Mouse (Mus musculus): ENCODE data around the gene Ggact. TPM values are rescaled to one million over a fixed set of nuclear protein-coding genes. Genes with fewer than 3 reads are reported as not detected.

Gene Ggact
- polyA plus RNA-seq, 1 experiment from 2014 or later: 9.7 TPM

DNA sequence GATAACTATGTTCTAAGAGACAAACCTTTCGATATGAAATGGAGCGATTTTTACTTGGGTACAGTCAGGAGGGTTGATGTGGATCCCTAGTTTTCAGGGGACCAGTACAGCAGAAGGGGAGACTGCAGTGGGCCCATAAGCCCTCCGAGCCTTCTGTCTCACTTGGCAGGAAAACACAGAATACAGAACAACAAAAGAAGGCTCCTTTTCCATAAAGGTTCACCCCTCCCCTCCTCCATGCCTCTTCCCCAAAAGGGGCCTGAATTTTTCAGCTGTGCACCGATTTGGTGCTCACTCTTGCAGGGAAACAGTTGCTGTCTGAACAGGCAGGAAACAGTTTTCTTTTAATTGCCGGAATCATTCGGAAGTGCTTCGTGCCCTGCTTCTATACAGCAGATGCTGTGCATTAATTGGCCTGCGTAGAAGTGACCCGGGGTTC is 31.3 kb downstream of the Ggact start:
- H3K4me1 ChIP-seq: peaks cover 28% of the 10 kb centered on the region
- H3K27me3 ChIP-seq: no peaks in the 10 kb centered on the region
- H3K9ac ChIP-seq: no peak overlapping the region
- H3K27ac ChIP-seq: no peak overlapping the region; the same call in 1 of the 2 replicates
- H3K36me3 ChIP-seq: 0 out of 2 replicates have a peak, but pooled peaks cover 3% of the 10 kb centered on the region
- WGBS: 41% methylated on average over 9 of the region's 9 CpGs
- H3K9me3 ChIP-seq: no peaks in the 10 kb centered on the region
- no peak overlapping the region for H3K4me2 ChIP-seq
- no peak overlapping the region for H3K4me3 ChIP-seq
- ATAC-seq (ENCODE audit: insufficient number of reproducible peaks, insufficient read depth, low FRiP score, low TSS enrichment, low read depth): no peak

DNA sequence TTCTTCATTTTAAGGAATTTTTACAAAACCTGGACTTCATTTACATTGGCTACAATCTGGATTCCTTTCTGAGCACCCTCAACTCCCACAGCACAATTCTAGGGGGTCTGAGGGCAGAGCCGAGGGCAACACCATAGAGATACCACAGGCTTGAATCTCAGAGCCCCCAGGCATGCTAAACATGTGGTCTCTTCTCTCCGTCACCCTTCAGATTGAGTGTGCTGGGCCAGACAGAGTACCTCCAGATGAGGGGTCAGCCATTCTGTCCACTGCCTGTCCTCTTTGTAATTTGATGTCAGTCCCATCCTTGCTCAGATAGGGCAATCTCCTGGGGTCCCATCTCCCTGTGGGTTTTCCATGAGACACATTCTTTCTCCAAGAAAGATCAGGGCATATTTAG is 31.9 kb downstream of the Ggact start:
- Histone ChIP-seq H3K9me3 (no peaks in the 10 kb centered on the region), H3K9ac (no peak overlapping the region), H3K27me3 (no peaks in the 10 kb centered on the region), H3K4me2 (no peak overlapping the region), H3K27ac (no peak overlapping the region; the same call in 1 of the 2 replicates), H3K4me1 (peaks cover 28% of the 10 kb centered on the region), H3K36me3 (0 out of 2 replicates have a peak, but pooled peaks cover 3% of the 10 kb centered on the region), H3K4me3 (no peak overlapping the region)
- no peak for ATAC-seq (ENCODE audit: insufficient number of reproducible peaks, insufficient read depth, low FRiP score, low TSS enrichment, low read depth)
- 30% methylated on average over 2 of the region's 2 CpGs for WGBS

DNA sequence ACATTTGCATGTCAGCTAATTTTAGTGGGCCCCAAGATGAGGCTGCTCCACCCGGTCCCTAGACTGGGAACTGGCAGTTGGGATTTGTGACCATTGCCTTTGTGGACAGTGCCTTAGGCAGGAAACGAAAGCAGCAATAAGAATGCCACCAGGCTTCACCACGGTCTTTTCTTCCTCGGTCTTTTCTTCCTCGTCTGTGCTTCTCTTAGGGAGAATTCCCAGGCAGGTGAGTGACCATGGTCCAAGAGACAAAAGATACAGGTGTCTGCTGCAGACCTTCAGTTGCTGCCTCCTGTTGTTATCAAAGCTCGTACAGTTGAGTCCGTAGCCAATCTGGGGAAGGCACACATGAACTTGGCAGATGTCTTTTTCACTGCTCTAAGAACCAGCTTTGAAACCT is 33.3 kb downstream of the Ggact start:
- Histone ChIP-seq H3K9ac (no peak overlapping the region), H3K4me2 (no peak overlapping the region), H3K27me3 (no peaks in the 10 kb centered on the region), H3K4me1 (peaks cover 33% of the 10 kb centered on the region), H3K36me3 (no peaks in the 10 kb centered on the region), H3K27ac (no peak overlapping the region), H3K4me3 (no peak overlapping the region), H3K9me3 (no peaks in the 10 kb centered on the region)
- WGBS: 77% methylated on average over 7 of the region's 7 CpGs
- no peak for ATAC-seq (ENCODE audit: insufficient number of reproducible peaks, insufficient read depth, low FRiP score, low TSS enrichment, low read depth)

DNA sequence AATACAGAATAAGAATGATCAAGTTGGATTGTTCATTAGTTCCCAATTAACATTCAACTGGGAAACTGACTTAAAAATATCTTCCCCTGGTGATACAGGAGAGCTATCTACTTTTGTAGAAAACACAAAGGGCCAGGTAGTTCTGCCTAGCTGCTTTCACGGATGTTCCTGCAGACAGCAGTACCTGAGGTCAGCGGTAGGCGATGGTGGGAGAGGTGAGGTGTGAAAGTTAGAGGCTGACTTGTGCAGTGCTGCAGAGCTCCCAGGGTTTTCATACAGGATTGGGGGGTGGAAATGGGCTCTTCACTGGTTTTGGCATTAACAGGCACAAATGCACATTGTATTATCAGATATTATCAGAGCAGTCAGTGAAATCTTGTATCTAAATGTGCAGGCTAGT is 35.8 kb downstream of the Ggact start:
- no peaks in the 10 kb centered on the region for H3K27me3 ChIP-seq
- no peak overlapping the region for H3K27ac ChIP-seq
- no peak overlapping the region for H3K4me3 ChIP-seq
- no peaks in the 10 kb centered on the region for H3K36me3 ChIP-seq
- H3K9ac ChIP-seq: no peak overlapping the region
- ATAC-seq (ENCODE audit: insufficient number of reproducible peaks, insufficient read depth, low FRiP score, low TSS enrichment, low read depth): no peak
- no peaks in the 10 kb centered on the region for H3K9me3 ChIP-seq
- no peak overlapping the region for H3K4me2 ChIP-seq
- peaks cover 21% of the 10 kb centered on the region for H3K4me1 ChIP-seq
- WGBS: 84% methylated on average over 3 of the region's 3 CpGs

DNA sequence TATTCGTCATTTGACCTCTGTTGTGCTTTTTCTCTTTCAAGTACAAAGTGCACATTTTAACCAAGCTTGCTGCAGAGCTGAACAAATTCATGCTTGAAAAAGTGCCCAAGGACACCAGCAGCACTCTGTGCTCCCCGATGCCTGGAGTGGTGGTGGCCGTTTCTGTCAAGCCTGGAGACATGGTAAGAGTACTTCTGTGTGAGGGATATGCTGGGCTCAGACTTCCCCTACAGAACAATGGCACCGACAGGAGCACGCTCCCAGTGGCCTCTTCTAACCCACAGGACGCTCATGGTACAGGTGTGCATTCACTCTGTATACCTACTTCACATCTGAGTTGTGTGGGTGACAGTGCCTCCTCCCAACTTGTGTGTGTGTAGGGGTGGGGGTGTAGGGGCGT is 36.8 kb downstream of the Ggact start:
- no peak for ATAC-seq (ENCODE audit: insufficient number of reproducible peaks, insufficient read depth, low FRiP score, low TSS enrichment, low read depth)
- Histone ChIP-seq H3K4me3 (no peak overlapping the region), H3K4me2 (no peak overlapping the region), H3K27me3 (no peaks in the 10 kb centered on the region), H3K9me3 (no peaks in the 10 kb centered on the region), H3K27ac (no peak overlapping the region), H3K9ac (no peak overlapping the region), H3K4me1 (peaks cover 10% of the 10 kb centered on the region), H3K36me3 (no peaks in the 10 kb centered on the region)
- WGBS: 68% methylated on average over 7 of the region's 7 CpGs

DNA sequence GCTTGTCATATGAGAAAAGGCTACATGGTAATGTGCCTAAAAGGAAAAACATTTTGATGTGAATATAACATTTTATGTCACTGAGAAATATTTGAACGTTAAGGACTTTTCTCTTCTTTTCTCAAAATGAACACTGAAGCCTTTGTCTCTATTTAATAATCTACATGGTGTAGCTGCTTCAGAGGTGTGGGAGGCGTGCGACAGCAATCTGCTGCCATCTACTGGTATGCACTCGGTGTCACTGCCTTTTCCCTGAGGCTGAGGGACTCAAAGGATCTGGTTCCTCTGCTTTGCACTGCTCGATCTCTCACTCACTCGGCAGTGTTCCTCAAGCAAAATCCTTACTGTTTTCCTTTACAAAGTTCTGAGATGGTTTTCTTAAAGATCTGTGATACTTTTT is 37.4 kb downstream of the Ggact start:
- Histone ChIP-seq H3K36me3 (no peaks in the 10 kb centered on the region), H3K4me1 (peaks cover 7% of the 10 kb centered on the region; the same call in 1 of the 2 replicates), H3K9me3 (no peaks in the 10 kb centered on the region), H3K4me2 (no peak overlapping the region), H3K27me3 (no peaks in the 10 kb centered on the region), H3K4me3 (no peak overlapping the region), H3K9ac (no peak overlapping the region), H3K27ac (no peak overlapping the region)
- WGBS: under 1% methylated on average over 6 of the region's 6 CpGs
- peak; percentile 80; the same call in 1 of the 2 replicates for ATAC-seq (ENCODE audit: insufficient number of reproducible peaks, insufficient read depth, low FRiP score, low TSS enrichment, low read depth)

DNA sequence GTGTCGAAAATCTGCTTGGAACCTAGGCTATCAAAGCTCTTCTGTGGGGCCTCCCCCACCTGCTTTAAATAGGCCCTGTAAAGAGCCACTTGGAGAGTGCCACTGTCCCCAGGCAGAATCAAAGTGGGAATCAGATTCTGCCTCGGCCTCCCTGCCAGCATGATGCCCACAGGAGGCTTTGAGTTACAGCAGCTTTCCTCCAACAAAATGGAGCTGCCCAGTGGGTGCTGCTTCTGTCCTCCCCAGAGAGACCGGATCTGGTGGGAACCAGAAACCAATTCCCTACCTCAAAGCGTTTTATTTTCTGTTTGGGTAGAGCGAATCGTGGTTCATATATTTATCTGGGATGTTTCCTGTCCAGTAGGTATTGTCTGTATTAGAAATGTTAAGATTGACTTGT is 37.9 kb downstream of the Ggact start:
- no peak for ATAC-seq (ENCODE audit: insufficient number of reproducible peaks, insufficient read depth, low FRiP score, low TSS enrichment, low read depth)
- Histone ChIP-seq H3K27me3 (no peaks in the 10 kb centered on the region), H3K27ac (no peak overlapping the region), H3K4me1 (peaks cover 7% of the 10 kb centered on the region; the same call in 1 of the 2 replicates), H3K4me3 (no peak overlapping the region), H3K36me3 (no peaks in the 10 kb centered on the region), H3K9ac (no peak overlapping the region), H3K4me2 (no peak overlapping the region), H3K9me3 (no peaks in the 10 kb centered on the region)
- WGBS: 45% methylated on average over 6 of the region's 6 CpGs

DNA sequence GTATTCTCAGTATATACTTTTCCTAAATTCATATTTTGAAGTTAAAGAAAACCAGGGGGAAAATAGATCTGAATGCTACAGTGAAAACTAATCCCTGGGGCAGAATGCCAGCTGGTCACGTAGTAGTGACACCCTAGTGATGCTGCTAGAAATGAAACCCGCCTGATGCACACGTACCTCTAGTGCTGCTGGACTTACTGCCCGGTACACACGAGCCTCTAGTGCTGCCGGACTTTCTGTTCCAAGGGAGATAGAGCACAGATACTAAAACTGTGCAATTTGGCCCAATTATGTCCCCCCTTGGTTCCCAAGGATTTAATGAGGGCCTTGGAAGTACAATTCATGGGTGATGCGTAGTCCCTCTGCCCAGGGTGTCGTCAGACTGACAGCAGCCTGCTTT is 38.5 kb downstream of the Ggact start:
- Histone ChIP-seq H3K4me2 (no peak overlapping the region), H3K4me1 (peaks cover 7% of the 10 kb centered on the region; the same call in 1 of the 2 replicates), H3K9me3 (no peaks in the 10 kb centered on the region), H3K36me3 (no peaks in the 10 kb centered on the region), H3K27me3 (no peaks in the 10 kb centered on the region), H3K4me3 (no peak overlapping the region), H3K27ac (no peak overlapping the region), H3K9ac (no peak overlapping the region)
- WGBS: 71% methylated on average over 8 of the region's 8 CpGs
- no peak for ATAC-seq (ENCODE audit: insufficient number of reproducible peaks, insufficient read depth, low FRiP score, low TSS enrichment, low read depth)

DNA sequence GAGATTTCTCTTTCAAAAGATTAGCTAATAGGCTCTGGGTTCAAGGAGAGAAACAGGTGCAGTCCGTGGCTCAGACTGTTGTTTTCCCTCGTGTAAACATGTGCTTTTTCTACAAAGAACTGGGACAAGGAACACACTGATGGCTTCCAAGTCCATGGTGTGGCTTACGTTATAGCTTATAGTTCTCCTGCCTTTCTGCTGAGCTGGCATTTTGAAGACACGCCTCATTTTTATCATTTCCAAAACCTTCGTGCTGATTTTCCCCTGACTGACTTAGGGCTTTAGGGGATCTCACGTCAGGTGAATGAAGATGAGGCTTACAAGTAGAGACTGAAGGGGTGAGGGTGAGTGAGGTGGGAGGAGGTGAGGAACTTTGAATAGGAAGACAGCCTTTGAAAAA is 40.9 kb downstream of the Ggact start:
- H3K36me3 ChIP-seq: no peaks in the 10 kb centered on the region
- ATAC-seq (ENCODE audit: insufficient number of reproducible peaks, insufficient read depth, low FRiP score, low TSS enrichment, low read depth): no peak
- no peak overlapping the region for H3K4me2 ChIP-seq
- H3K27ac ChIP-seq: no peak overlapping the region
- H3K9me3 ChIP-seq: no peaks in the 10 kb centered on the region
- H3K4me1 ChIP-seq: peaks cover 11% of the 10 kb centered on the region
- WGBS: 57% methylated on average over 6 of the region's 6 CpGs
- H3K4me3 ChIP-seq: no peak overlapping the region
- no peak overlapping the region for H3K9ac ChIP-seq
- no peaks in the 10 kb centered on the region for H3K27me3 ChIP-seq

DNA sequence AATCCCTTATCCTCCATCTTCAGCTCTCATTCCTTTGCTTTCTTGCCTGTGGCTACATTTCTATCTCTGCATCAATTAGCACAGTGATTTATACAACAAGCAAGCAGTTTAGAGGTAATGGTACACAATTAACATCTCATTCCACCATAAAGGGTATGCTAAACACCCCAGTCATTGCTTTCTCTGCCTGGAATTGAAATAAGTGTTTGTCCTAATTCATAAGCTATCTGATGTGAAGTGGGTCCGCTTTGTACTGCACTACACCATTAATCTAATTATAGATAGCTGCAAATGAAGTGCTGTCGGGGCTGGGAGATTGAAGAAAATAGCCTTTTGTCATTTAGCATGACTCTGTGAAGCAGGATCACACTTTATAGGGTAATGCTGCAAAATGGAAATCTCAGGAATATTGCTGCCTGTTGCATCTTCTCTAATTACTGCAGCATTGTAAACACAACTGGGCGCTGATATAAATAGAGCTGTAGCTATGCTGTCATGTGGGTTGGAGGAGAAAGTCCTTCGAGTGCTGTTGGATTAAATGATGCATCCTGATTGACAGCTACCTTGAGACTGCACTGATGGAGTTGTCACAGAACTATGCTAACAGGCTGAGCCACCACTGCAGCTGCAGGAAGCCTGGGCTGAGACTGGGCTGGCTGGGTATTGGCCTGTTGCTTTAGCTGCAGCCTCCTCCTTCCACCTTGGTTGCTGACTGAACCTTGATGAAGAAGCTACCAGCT is 41.5 kb downstream of the Ggact start:
- no peaks in the 10 kb centered on the region for H3K9me3 ChIP-seq
- no peak overlapping the region for H3K4me2 ChIP-seq
- no peak for ATAC-seq (ENCODE audit: insufficient number of reproducible peaks, insufficient read depth, low FRiP score, low TSS enrichment, low read depth)
- no peak overlapping the region for H3K27ac ChIP-seq
- no peak overlapping the region for H3K9ac ChIP-seq
- H3K36me3 ChIP-seq: no peaks in the 10 kb centered on the region
- WGBS: 44% methylated on average over 4 of the region's 4 CpGs
- H3K4me1 ChIP-seq: peaks cover 11% of the 10 kb centered on the region
- H3K4me3 ChIP-seq: no peak overlapping the region
- no peaks in the 10 kb centered on the region for H3K27me3 ChIP-seq

DNA sequence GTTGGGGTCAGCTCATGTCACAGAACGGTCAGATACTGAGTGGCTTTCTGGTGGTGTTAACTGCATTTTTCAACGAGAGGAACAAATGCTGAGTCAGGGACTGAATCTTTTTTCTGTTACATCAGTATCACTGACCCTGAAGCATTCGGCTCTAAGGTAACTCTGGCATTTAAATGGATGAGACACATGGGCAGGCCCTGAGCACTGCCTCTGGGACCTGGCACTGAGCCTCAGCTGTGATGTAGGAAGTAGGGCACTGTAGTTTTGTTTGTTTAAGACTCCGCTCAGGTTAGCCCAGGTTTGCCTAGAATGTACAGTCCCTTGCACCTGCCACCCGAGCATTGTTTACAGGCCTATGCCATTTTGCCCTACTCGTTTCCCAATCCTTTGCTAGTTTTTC is 43.7 kb downstream of the Ggact start:
- Histone ChIP-seq H3K36me3 (no peaks in the 10 kb centered on the region), H3K4me3 (no peak overlapping the region), H3K4me1 (peaks cover 5% of the 10 kb centered on the region; the same call in 1 of the 2 replicates), H3K9me3 (no peaks in the 10 kb centered on the region), H3K27ac (no peak overlapping the region), H3K9ac (no peak overlapping the region), H3K4me2 (no peak overlapping the region), H3K27me3 (no peaks in the 10 kb centered on the region)
- no peak for ATAC-seq (ENCODE audit: insufficient number of reproducible peaks, insufficient read depth, low FRiP score, low TSS enrichment, low read depth)
- 72% methylated on average over 6 of the region's 6 CpGs for WGBS

DNA sequence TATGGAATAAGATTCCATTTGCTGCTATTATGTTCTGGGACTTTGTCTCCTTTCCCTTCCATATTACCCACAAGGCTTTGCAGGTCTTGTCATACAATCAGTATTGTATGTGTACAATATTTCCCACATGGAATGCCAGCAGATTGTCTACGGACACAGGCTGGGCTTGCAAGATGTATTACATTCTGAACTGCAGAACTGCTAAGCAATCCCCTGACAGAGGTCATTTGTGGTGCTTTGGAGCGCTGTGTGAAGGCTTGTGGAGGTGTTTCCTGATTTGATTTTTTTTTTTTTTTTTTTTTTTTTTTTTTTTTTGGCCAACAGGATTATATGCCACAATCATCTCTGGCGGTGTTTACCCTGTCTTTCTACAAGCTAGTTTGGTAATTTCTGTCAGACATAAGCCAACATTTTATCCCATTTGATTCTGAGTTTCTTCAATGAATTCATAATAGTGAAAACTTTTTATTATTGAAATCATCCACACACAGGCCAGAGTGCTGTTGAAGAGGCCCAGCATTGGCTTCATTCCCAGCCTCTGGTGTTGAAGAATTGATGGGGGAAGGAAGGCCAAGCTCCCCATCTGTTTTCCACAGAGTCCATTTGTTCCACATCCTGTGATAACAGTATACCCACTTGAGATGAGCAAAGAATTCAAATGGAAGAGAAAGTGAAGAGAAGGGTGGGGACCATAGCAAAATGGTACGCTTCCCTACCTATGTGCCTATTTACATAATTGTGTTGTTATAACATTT is 45.8 kb downstream of the Ggact start:
- no peak for ATAC-seq (ENCODE audit: insufficient number of reproducible peaks, insufficient read depth, low FRiP score, low TSS enrichment, low read depth)
- Histone ChIP-seq H3K27me3 (no peaks in the 10 kb centered on the region), H3K4me2 (no peak overlapping the region), H3K4me1 (peaks cover 5% of the 10 kb centered on the region; the same call in 1 of the 2 replicates), H3K36me3 (no peaks in the 10 kb centered on the region), H3K27ac (no peak overlapping the region), H3K9ac (no peak overlapping the region), H3K9me3 (no peaks in the 10 kb centered on the region), H3K4me3 (no peak overlapping the region)
- WGBS: 68% methylated on average over 4 of the region's 4 CpGs
